Mouse (Mus musculus) cerebellum, adult (tissue): ENCODE results near the gene Rnf213.
A peak's percentile ranks its signal among the peaks of the same experiment; 100 is the strongest.

ENCODE experiments used
- ATAC-seq: cut with Nextera tagmentation; 2 replicates; pipeline ENCODE4 v1.9.2; 2017; ENCODE audit warnings: mild to moderate bottlenecking, moderate library complexity, mixed read lengths; ENCODE audit not compliant: insufficient number of reproducible peaks, low FRiP score, low TSS enrichment

Rnf213 gene

DNA sequence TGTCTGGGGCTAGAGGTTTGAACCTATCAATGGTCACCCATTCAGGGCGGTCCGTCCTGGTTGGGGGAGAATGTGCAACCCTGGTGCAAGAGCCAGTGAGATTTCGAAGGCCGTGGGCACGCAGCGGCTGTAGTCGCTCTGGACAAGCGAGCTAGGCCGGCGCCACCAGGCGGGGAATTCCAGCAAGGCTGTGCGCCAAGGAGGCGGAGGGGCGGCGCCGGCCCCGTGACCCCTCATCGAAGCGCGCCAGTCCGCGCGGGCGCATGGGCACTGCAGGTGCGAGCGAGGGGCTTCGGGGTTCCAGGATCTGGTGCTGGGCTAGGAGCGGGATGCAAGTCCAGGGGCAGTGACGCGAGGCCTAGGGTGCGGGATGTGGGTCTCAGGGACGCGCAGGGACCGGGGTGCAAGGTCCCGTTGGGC lies 3.0 kb upstream of the Rnf213 start:
- peak; percentile 20; the same call in 1 of the 2 replicates for ATAC-seq

DNA sequence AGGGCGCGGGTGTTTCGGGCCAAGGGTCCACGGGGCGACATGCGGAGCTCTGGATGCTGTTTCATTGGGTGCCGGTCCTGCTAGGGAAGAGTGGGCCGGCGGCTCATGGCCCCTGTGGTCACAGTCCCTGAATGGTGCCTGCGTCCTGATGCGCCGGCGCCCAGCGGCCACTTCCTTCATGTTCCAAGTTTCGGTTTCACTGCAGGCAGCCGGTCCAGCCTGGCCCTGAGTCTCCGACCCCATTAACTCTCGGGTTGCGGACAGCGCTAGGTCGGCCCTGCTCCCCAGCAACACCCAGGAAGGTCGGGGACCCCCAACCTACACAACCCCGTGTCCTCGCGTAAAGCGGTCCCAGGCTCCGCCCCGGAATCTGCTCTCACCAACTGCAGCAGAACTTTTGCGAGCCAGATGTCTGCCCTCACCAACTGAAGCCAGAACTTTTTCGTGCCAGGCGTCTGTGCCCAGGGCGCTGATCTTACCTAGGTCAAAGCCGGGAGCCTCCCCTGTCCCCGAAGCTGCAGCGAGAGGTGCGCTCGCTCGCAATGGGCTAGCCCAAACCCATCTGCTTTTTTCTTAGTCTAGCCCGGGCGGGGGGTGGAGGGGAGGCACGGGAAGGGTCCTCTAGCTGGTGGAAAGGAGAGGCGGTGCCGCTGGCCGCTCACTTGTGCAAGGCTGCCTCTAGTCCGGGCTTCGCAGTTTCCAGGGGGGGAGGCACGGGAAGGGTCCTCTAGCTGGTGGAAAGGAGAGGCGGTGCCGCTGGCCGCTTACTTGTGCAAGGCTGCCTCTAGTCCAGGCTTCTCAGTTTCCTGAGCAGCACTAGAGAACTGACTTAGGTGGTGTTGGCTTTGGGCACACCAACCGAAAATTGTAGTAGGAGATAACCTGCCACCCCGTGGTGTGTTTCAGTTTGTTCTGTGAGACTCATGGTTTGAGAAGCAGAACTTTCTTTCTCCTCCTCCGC lies 2.3 kb upstream of the Rnf213 start:
- no peak; the same call in 1 of the 2 replicates for ATAC-seq

DNA sequence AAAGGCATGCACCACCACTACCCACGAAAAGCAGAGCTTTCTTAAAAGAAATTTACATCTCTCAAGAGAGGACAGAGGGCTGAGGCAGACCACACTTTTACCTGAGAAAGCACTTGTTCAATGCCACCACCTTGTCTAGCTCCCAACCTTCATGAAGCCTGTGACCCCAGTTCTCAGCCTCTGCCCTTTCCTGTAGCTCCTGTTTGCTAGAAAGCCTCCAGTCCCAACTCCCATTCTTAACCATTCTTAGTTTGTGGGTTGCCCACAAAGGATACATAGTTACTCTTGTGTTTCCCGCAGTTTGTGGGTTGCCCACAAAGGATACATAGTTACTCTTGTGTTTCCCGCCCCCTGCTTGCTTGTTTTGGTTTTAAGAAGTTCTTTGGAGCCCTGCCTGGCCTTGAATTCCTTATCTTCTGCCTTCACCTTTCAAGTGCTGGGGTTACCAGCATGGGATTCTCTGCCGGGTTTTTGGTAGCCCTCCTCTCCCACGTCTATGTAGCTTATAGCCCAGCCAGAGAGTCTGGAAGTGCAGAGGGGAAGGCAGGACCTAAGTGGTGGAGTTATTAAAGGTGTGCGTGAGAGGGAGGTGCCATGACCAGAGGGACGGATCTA lies 1.4 kb upstream of the Rnf213 start:
- ATAC-seq: no peak

DNA sequence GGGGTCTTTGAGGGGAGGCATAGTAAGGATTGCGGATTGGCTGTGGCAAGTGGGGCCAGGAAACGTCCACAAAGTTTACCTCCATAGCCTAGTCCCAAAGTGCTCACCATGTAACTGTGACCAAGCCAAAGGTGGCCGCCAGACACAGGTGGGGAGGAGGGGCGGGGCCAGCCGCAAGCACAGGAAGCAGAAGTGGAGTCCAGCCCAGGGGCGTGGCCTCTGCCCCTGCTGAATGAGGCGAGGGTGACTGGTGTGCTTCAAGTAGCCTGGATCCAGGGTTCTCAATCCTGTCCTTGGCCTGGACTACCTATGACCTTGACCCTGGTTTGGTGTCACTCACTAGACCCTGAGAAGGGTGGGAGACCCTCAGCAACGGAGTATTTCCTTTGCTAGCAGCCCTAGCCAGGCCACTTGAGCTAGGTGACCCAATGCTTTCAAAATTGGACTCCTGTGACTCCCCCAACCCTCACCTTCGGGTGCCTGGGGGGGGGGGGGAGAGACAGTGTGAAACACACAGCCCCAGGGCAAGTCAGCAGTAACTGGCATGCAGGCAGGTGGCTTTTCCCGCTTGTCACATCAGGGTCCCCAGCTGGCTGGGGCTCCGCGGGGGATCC lies 792 bp upstream of the Rnf213 start:
- ATAC-seq: no peak

DNA sequence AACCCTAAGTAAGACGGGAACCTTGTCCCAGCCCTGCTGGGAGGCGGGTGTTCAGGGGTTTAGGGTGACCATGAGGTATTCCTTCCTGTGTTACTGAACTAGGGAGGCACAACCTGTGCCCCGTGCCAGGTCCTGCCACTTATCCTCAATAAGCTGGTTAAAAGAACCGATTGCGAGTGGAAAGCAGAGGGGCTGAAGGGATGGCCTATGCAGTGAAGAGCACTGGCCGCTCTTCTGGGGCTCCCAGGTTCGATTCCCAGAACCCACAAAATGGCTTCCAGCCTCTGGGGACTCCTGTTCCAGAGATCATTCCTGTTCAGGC lies 544 bp downstream of the Rnf213 start:
- no peak for ATAC-seq

DNA sequence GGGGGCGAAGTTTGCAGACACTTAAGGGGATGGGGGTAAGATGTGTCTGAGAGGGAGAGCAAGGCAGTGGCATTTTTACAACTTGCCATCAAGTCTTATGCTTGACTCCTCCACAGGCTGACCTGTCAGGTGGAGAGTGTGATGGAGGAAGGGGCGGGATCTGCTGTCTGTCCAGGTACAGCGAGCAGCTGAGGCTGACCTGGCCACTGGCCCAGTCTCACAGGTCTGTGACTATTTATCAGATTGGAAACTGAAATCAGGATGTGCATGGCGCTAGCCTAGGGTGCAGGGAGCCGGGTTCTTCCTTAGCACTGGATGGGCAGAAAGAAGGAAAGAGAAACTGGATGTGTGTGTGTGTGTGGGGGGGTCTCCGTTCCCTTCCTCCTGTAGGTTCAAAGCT lies 1.3 kb downstream of the Rnf213 start:
- ATAC-seq: no peak

DNA sequence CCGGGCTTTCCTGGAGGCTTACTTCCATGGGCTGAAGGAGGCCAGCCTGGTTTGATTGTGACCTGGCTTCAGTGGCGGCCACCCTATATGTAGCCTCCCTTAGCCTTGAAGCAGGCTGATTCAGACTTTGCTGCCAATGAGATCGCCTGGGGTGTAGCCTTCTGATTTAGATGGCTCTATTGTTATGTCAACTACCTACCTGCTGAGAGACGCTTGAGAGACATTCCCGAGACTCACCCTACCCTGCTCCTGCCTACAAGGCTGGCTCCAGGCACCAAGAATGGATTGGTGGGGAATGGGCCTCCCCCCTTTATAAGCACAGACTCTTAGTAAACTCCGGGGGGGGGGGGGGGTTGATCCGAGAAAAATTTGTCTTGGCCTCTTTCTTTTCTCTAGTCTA lies 2.5 kb downstream of the Rnf213 start:
- ATAC-seq: no peak

DNA sequence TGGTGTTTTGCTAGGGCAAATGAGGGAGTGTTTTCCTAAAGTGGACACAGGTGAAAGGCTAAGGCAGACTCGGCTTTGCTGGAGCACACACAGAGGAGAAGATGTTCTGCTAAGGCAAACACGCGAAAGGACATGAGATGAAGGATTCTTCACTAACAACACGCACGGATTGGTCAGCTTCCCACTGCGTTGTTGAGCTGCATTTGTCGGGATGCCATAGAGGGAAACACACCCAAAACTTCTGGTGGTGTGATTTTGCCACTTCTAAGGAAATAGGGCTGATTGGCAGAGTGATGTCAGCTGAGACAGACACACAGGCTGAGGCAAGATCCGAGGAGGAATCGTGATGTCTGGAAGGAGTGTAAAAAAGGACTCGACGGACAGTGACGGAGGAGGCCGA lies 3.0 kb downstream of the Rnf213 start:
- no peak for ATAC-seq

DNA sequence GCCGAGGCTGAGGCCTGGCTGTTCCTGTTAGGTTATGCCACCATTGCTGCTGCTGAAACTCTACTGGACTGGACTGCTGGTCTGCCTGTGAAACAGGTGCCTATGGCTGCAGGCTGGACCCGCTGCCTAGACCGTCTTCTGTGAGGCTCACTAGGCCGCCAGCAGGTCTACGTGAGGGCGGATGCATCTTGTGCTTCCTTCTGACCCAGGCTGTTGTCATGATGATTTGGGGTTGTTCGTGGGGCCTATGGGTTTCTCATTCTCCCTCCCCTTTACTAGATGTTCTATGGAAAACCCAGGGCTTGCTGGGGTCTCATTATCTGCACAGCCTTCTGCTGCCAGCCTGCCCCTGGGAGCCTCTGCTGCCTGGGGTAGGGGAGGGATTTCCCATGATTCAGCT lies 3.6 kb downstream of the Rnf213 start:
- ATAC-seq: no peak

DNA sequence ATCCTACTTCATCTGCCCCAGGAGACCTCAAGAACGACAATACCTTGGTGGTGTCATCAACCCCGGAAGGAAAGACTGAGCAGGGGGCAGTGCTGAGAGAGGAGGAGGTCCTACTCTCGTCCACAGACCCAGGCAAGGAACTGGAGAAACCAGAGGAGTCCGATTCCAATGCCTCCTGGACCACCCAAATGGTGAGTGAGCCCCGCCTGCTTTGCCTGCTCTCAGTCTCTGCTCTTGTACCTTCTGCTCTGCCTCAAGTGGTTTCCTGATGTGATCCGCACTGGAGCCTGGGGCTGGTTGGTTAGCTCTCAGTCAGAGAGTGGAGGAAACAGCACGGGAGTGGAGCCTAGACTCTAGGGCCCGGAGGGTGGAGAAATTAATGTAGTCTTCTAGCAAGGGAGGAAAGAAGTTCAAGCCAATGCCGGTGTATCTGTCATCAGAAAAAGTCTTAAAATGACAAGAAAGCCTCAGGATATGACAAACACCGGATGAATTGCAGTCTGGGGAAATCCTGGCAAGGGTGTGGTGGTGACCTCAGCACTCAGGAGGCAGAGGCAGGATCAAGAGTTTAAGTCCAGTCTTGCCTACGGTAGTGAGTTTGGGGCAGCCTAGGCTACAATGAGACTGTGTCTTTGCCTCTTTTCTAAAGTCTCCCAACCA lies 9.7 kb downstream of the Rnf213 start:
- no peak for ATAC-seq

DNA sequence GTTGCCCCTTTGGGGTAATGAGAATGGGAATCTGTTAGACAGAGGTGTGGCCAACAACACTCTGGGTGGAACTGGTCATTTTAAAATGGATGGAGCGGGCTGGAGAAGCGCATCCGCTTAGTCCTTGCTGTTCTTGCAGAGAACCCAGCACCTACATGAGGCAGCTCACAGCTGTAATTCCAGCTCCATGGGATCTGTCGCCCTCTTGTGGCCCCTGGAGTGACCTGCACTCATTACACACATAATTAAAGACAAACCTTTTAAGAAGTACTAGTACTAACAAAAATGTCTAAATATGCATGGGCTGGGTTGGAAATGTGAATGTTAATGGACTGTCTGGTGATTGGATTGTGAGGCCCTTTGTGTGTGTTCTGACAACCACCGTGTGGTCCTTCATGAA lies 11.7 kb downstream of the Rnf213 start:
- ATAC-seq: no peak

DNA sequence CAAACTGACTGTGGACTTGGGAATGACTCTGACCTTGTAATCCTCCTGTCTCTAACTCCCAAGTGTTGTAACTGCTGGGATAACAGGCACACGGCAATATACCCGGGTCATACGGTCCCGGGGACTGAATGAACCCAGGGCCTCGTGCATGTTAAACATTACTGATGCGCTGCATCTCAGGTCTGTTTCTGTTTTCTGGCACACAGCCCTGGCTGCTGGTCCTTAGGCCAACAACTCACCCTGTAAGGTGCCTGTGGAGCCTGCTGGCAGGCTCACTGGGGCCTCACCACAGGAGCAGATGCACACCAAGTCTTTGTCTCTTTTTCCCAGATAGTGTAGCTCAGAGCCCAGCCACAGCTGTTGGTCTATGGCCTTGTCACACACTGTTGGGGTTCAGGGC lies 14.5 kb downstream of the Rnf213 start:
- ATAC-seq: no peak

DNA sequence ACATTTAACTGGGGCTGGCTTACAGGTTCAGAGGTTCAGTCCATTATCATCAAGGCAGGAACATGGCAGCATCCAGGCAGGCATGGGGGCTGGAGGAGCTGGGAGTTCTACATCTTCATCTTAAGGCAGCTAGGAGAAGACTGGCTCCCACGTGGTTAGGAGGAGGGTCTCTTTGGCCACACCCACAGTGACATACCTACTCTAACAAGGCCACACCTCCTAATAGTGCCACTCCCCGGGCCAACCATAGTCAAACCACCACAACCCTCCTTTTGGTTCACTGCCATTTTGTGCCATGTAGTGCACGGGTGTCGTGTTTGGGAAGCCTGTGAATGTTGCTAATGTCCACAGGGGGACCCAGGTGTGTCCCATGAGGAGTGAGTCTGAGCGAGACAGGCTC lies 15.1 kb downstream of the Rnf213 start:
- ATAC-seq: no peak

DNA sequence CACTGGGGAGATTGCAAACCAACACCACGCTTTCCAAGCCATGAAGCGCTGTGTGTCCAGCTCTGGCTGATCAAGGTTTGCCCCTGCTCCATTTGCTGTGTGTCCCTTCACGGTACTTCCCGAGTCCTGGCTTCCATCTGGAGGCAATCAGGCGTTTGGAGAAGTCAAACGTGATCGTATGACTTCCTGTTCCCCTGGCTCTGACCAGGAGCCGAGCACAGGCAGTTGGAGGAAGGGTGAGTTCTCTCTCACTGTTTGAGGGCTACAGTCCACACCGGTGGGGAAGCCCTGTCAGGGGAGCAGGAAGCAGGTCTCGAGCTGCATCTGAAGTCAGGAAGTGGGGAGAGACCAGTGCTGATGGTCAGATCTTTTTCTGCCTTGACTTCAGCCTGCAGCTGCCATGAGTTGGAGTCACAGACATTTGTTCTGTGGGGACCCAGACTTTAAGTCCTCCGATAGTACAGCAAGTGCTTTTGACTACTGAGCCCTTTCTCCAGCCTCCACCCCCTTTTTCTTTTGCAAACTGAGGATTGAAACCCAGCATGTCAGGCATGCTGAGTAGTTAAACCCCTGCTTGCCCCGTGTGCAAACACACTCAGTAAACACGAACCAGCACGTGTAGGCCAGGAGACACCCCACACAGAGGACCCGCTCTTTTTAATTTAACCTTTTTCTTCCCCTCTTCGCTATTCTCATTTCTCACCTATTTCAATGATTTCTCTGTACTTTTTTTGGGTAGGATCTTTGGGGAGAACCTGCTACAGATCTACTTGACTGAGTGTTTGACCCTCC lies 26.6 kb downstream of the Rnf213 start:
- ATAC-seq: no peak

DNA sequence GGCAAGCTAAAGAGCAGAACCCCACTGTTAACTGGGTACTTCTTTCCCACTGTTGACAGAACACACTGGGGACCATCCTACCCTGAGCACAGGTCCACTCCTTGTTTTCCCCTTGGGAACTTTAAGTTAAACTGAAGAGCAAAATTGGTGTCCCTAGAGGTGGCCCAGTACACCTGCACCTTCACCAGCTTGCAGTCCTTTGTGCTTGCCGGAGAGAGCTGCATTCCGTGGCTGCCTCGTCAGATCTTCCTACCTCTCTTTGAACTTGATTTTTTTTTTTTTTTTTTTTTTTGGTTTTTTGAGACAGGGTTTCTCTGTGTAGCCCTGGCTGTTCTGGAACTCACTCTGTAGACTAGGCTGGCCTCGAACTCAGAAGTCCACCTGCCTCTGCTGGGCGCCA lies 27.5 kb downstream of the Rnf213 start:
- no peak for ATAC-seq

DNA sequence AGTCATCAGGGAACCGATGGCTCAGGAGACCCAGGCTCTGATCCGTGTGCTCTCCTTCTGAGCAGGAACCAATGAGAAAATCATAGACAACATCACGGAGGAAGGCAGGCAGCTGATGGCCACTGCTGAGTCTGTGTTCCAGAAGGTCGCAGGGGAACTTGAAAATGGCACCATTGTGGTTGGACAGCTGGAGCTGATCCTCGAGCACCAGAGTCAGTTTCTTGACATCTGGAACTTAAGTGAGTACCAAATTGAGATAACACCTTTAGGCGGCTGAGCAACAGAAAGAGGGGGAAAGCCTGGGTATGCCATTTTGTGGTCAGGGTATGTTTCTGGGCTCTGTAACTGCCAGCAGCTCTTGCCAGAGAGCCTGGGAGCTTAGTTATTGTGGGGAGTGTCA lies 34.5 kb downstream of the Rnf213 start:
- no peak for ATAC-seq

DNA sequence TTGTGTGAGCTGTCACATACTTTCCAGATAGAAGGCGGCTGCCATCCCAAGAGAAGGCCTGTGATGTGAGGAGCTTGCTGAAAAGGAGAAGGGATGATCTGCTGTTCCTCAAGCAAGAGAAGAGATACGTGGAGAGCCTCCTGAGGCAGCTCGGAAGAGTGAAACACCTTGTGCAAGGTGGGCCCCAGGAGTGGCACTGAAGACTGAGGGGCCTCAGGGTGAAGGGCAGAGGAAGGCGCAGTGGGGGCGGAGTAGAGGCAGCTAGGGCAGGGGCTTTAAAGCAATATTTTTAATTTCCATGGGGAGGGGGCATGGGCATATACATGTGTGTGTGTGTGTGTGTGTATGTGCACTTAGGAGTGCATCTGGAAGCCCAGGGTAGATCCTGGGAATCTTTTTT lies 35.1 kb downstream of the Rnf213 start:
- ATAC-seq: no peak

DNA sequence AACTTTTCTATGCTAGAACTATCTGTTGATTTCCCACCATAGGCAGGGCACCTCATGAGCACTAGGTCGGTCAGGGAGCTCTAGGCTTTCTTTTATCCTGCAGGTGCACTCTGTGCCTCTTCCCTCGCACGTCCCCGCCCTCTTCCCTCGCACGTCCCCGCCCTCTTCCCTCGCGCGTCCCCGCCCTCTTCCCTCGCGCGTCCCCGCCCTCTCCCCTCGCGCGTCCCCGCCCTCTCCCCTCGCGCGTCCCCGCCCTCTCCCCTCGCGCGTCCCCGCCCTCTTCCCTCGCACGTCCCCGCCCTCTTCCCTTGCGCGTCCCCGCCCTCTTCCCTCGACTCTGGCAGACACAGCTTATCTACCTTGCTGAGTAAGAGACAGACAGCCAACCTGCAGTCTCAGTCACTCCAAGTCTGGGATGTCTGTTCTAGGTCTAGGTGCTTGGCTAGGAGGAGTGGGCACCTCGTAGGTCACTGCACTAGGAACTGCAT lies 35.8 kb downstream of the Rnf213 start:
- no peak for ATAC-seq

DNA sequence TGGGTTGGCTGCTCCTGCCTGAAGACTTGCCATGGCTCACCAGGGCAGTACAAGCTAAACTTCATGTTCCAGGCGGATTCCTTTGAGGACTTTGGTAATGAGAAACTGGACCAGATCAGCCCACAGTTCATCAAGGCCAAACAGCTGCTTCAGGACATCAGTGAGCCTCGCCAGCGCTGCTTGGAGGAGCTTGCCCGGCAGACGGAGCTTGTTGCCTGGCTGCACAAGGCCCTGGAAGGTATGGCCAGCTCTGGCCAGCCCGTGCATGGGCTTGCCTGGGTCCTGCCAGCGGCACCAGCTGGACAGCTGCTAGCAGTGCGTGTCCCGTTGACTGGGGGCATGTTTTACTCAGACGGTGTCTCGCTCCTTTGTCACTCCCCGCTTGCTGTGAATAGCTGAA lies 38.6 kb downstream of the Rnf213 start:
- ATAC-seq: no peak

DNA sequence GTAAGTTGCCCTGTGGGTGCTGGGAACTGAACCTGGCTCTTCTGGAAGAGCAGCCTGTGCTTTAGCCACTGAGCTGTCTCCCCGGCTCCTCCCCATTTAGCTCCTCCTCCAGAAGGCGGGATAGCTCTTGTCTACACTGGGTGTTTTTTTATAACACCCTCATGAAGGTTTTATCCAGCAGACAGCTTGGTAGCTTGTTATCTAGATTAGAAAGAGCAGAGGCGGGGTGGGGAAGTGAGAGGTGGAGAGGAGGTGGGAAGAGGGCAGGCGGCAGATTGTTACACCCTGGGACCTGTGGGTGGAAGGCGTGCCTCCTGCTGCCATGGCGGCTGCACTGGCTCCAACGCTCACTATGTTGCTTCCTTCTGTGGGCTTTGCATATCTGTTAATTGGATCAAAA lies 39.8 kb downstream of the Rnf213 start:
- peak; percentile 31; the same call in 1 of the 2 replicates for ATAC-seq
